33 mouse cellular contexts compared by ENCODE assay signal in genomic region chr4:35115933-35116332, GRCm38 (mm10). TPM values are rescaled to one million over a fixed set of nuclear protein-coding genes. Genes with fewer than 3 reads are reported as not detected.
DNase-seq lines count a peak whose midpoint lies in the region; ATAC-seq and TF ChIP-seq lines count a peak whose summit lies in the region.
"Had no signal": no experiment of that assay in that cellular context is flagged by ENCODE, and none has a peak within 500 bp of the region (broad histone marks: within the 10 kb centered on the region; RNA-seq: fewer than 3 reads in every experiment).

No protein-coding gene starts in this region.

- peak; percentile 70 for ATAC-seq in frontal cortex, adult (ENCODE audit: low TSS enrichment)
- peak; percentile 45; the same call in 1 of the 2 replicates for ATAC-seq in forebrain, embryonic 12.5 days (ENCODE audit: low FRiP score)
- ATAC-seq in midbrain, embryonic 11.5 days (ENCODE audit: low FRiP score): peak; percentile 88
- ATAC-seq in midbrain, postnatal 0 days (ENCODE audit: low FRiP score): peak; percentile 49; the same call in 1 of the 2 replicates
- no peak for ATAC-seq in hindbrain, postnatal 0 days
- ATAC-seq: CD4-positive, CD25-positive, alpha-beta regulatory T cell, adult 4 months; intestine, postnatal 0 days; liver, embryonic 12.5 days had no signal

- H3K9me3 ChIP-seq in forebrain, embryonic 12.5 days: no peaks in the 10 kb centered on the region
- H3K9me3 ChIP-seq in midbrain, embryonic 11.5 days (ENCODE audit: control insufficient read depth, low read length): no peaks in the 10 kb centered on the region
- no peaks in the 10 kb centered on the region for H3K9me3 ChIP-seq in midbrain, postnatal 0 days (ENCODE audit: low read length)
- H3K9me3 ChIP-seq in hindbrain, postnatal 0 days (ENCODE audit: low read length): no peaks in the 10 kb centered on the region
- H3K9me3 ChIP-seq: embryonic facial prominence, embryonic 10.5 days; kidney, embryonic 15.5 days; limb, embryonic 13.5 days; liver, embryonic 12.5 days had no signal

- TF ChIP-seq CTCF in midbrain, postnatal 0 days (IDR thresholded peaks at IDR 0.05): no peak
- TF ChIP-seq CTCF in hindbrain, postnatal 0 days (IDR thresholded peaks at IDR 0.05; ENCODE audit: low read depth): no peak

- H3K36me3 ChIP-seq in forebrain, embryonic 12.5 days (replicated peaks): no peaks in the 10 kb centered on the region
- H3K36me3 ChIP-seq in midbrain, embryonic 11.5 days (ENCODE audit: control insufficient read depth, insufficient read depth, low read length): no peaks in the 10 kb centered on the region
- H3K36me3 ChIP-seq in midbrain, postnatal 0 days (ENCODE audit: insufficient read depth, low read length): no peaks in the 10 kb centered on the region
- no peaks in the 10 kb centered on the region for H3K36me3 ChIP-seq in hindbrain, postnatal 0 days (ENCODE audit: insufficient read depth, low read length)
- H3K36me3 ChIP-seq: embryonic facial prominence, embryonic 10.5 days; kidney, embryonic 15.5 days; limb, embryonic 13.5 days; liver, embryonic 12.5 days had no signal

- H3K4me3 ChIP-seq in forebrain, embryonic 12.5 days (replicated peaks): no peak overlapping the region
- no peak overlapping the region for H3K4me3 ChIP-seq in midbrain, embryonic 11.5 days (ENCODE audit: low read depth, low read length)
- H3K4me3 ChIP-seq in midbrain, postnatal 0 days (ENCODE audit: low read depth, low read length): no peak overlapping the region
- no peak overlapping the region for H3K4me3 ChIP-seq in hindbrain, postnatal 0 days (ENCODE audit: low read length)
- H3K4me3 ChIP-seq: embryonic facial prominence, embryonic 10.5 days; gastrocnemius, adult 2 months; kidney, embryonic 15.5 days; limb, embryonic 13.5 days; liver, embryonic 12.5 days had no signal

- H3K4me2 ChIP-seq in forebrain, embryonic 12.5 days: no peak overlapping the region
- no peak overlapping the region for H3K4me2 ChIP-seq in midbrain, embryonic 11.5 days
- no peak overlapping the region for H3K4me2 ChIP-seq in midbrain, postnatal 0 days (ENCODE audit: low read depth, low read length, poor library complexity, severe bottlenecking)
- H3K4me2 ChIP-seq in hindbrain, postnatal 0 days (ENCODE audit: low read depth, low read length): no peak overlapping the region
- H3K4me2 ChIP-seq: heart, embryonic 11.5 days; kidney, embryonic 15.5 days; limb, embryonic 13.5 days; liver, embryonic 12.5 days had no signal

- WGBS in forebrain, embryonic 12.5 days: 19% methylated on average over 6 of the region's 6 CpGs
- WGBS in midbrain, embryonic 11.5 days: 14% methylated on average over 6 of the region's 6 CpGs
- 23% methylated on average over 6 of the region's 6 CpGs for WGBS in midbrain, postnatal 0 days
- WGBS in hindbrain, postnatal 0 days: 60% methylated on average over 6 of the region's 6 CpGs

- no peaks in the 10 kb centered on the region for H3K27me3 ChIP-seq in forebrain, embryonic 12.5 days
- H3K27me3 ChIP-seq in midbrain, embryonic 11.5 days (ENCODE audit: control insufficient read depth, insufficient read depth, low read length): no peaks in the 10 kb centered on the region
- H3K27me3 ChIP-seq in midbrain, postnatal 0 days (ENCODE audit: insufficient read depth, low read length): no peaks in the 10 kb centered on the region
- H3K27me3 ChIP-seq in hindbrain, postnatal 0 days (ENCODE audit: insufficient read depth, low read length): no peaks in the 10 kb centered on the region
- H3K27me3 ChIP-seq: kidney, embryonic 15.5 days; limb, embryonic 13.5 days; liver, embryonic 12.5 days had no signal

- no peak overlapping the region for H3K27ac ChIP-seq in forebrain, embryonic 12.5 days
- no peak overlapping the region for H3K27ac ChIP-seq in midbrain, embryonic 11.5 days (ENCODE audit: low read depth, low read length)
- no peak overlapping the region for H3K27ac ChIP-seq in midbrain, postnatal 0 days (ENCODE audit: low read depth, low read length)
- no peak overlapping the region for H3K27ac ChIP-seq in hindbrain, postnatal 0 days
- H3K27ac ChIP-seq: embryonic facial prominence, embryonic 10.5 days; gastrocnemius, adult 2 months; kidney, embryonic 15.5 days; limb, embryonic 13.5 days; liver, embryonic 12.5 days had no signal

- DNase-seq in frontal cortex, postnatal 36 days (ENCODE audit: low spot score in 2 of 2): no peak
- DNase-seq in midbrain, embryonic 11.5 days (ENCODE audit: low spot score, missing footprints): peak; percentile 89
- no peak for DNase-seq in midbrain, postnatal 0 days (ENCODE audit: low spot score)
- DNase-seq in hindbrain, postnatal 0 days (ENCODE audit: low spot score): no peak
- DNase-seq in gastrocnemius, adult 18-20 months (ENCODE audit: low spot score): no peak
- DNase-seq: adrenal gland, postnatal 14 days; cerebellum, adult 11 months; cerebellum, postnatal 10 days; gastrocnemius, adult 2 months; layer of hippocampus, adult 9-11 months; lung, adult 18-20 months; lung, postnatal 10 days; right cerebral cortex, postnatal 25 days; thymus, postnatal 36 days had no signal

- peaks cover 29% of the 10 kb centered on the region for H3K4me1 ChIP-seq in forebrain, embryonic 12.5 days
- H3K4me1 ChIP-seq in midbrain, embryonic 11.5 days (ENCODE audit: control insufficient read depth, insufficient read depth, low read length): peaks cover 17% of the 10 kb centered on the region
- no peaks in the 10 kb centered on the region; the same call in 1 of the 2 replicates for H3K4me1 ChIP-seq in midbrain, postnatal 0 days (ENCODE audit: insufficient read depth, low read length)
- no peaks in the 10 kb centered on the region for H3K4me1 ChIP-seq in hindbrain, postnatal 0 days (ENCODE audit: insufficient read depth, low read length)

- no peak overlapping the region for H3K9ac ChIP-seq in forebrain, embryonic 12.5 days
- H3K9ac ChIP-seq in midbrain, embryonic 11.5 days (ENCODE audit: low read length): no peak overlapping the region
- no peak overlapping the region for H3K9ac ChIP-seq in midbrain, postnatal 0 days (replicated peaks; ENCODE audit: low read length, poor library complexity, severe bottlenecking)
- H3K9ac ChIP-seq in hindbrain, postnatal 0 days (replicated peaks; ENCODE audit: low read length): no peak overlapping the region
- H3K9ac ChIP-seq: kidney, embryonic 15.5 days; limb, embryonic 13.5 days; liver, embryonic 12.5 days had no signal

RNA-seq across cellular contexts. Expression of gene Ifnk, which starts 35.9 kb away (rescaled TPM):
- 0.35 and 0.41 TPM in 2 replicates for polyA plus RNA-seq in forebrain, embryonic 12.5 days (2016; fragmentation: Nextera tagmentation; extraction: Ambion mirVana)
- 0.46 TPM in 1 of 2 replicates, not detected in the other for polyA plus RNA-seq in midbrain, embryonic 11.5 days (2014; fragmentation: Nextera tagmentation; extraction: Ambion mirVana)
- not detected in 2 replicates for total RNA-seq in midbrain, postnatal 0 days (2014; rRNA removed)
- polyA plus RNA-seq in midbrain, postnatal 0 days (2015; fragmentation: Nextera tagmentation; extraction: Ambion mirVana): not detected in 2 replicates
- total RNA-seq in hindbrain, postnatal 0 days (2014; rRNA removed): not detected in 2 replicates
- polyA plus RNA-seq in hindbrain, postnatal 0 days (2015; fragmentation: Nextera tagmentation; extraction: Ambion mirVana): not detected in 2 replicates
- not detected for total RNA-seq in gastrocnemius, adult 18-20 months (2021)
- total RNA-seq: adrenal gland, postnatal 14 days; gastrocnemius, adult 2 months; hematopoietic stem cell, adult 5-6 weeks; left cerebral cortex, adult 18-20 months; left cerebral cortex, postnatal 25 days; monocyte, adult 5-6 weeks; neutrophil, adult 5-6 weeks had no signal
- polyA plus RNA-seq: cortical plate, adult 2 months; gonadal fat pad, adult 2 months; heart, embryonic 11.5 days; heart, postnatal 0 days; kidney, embryonic 15.5 days; large intestine, adult 2 months; liver, embryonic 12.5 days; spleen, adult 2 months had no signal

RNA-seq across cellular contexts. Expression of gene Mob3b, which starts 41.4 kb away (rescaled TPM):
- polyA plus RNA-seq in forebrain, embryonic 12.5 days (2016; fragmentation: Nextera tagmentation; extraction: Ambion mirVana): 18.2 and 20.7 TPM in 2 replicates
- polyA plus RNA-seq in midbrain, embryonic 11.5 days (2014; fragmentation: Nextera tagmentation; extraction: Ambion mirVana): 16.5 and 18.3 TPM in 2 replicates
- 0.77 and 1.3 TPM in 2 replicates for total RNA-seq in midbrain, postnatal 0 days (2014; rRNA removed)
- polyA plus RNA-seq in midbrain, postnatal 0 days (2015; fragmentation: Nextera tagmentation; extraction: Ambion mirVana): 1.6 and 1.8 TPM in 2 replicates
- 2.3 and 2.9 TPM in 2 replicates for total RNA-seq in hindbrain, postnatal 0 days (2014; rRNA removed)
- 3.1 and 3.2 TPM in 2 replicates for polyA plus RNA-seq in hindbrain, postnatal 0 days (2015; fragmentation: Nextera tagmentation; extraction: Ambion mirVana)
- 1 to 10 TPM in 1 of 2 experiments, under 1 TPM in 1; 0.55 to 1.1 TPM for total RNA-seq in gastrocnemius, adult 18-20 months (2021)
